Mouse (Mus musculus) embryonic facial prominence, embryonic 14.5 days (tissue): Measurements from ENCODE around the gene Pglyrp1. TPM values are rescaled to one million over a fixed set of nuclear protein-coding genes. Genes with fewer than 3 reads are reported as not detected.

ENCODE experiments used
- ATAC-seq: fragments of 200-750 bp; cut with Nextera tagmentation; 2 replicates; pipeline ENCODE4 v1.8.0; 2017; ENCODE audit warnings: low read depth, moderate number of reproducible peaks, moderate TSS enrichment
- DNase-seq: peaks from one replicate; pipeline ENCODE4 v3.0.0-alpha.2; 2015; ENCODE audit warnings: low spot score
- H3K27ac ChIP-seq: fragments of 300-500 bp; sonication (generic); replicated peaks from 2 replicates; pipeline ENCODE4 v1.5.1; 2014; ENCODE audit warnings: low read depth, mild to moderate bottlenecking, low read length, moderate library complexity
- H3K27me3 ChIP-seq: fragments of 300-500 bp; sonication (generic); replicated peaks from 2 replicates; pipeline ENCODE4 v1.6.1; 2014; ENCODE audit warnings: low read length; ENCODE audit not compliant: control insufficient read depth, insufficient read depth
- H3K36me3 ChIP-seq: fragments of 300-500 bp; sonication (generic); 2 replicates; pipeline ENCODE4 v1.6.1; 2014; ENCODE audit warnings: low read length, mixed read lengths; ENCODE audit not compliant: control insufficient read depth, insufficient read depth
- H3K4me1 ChIP-seq: fragments of 300-500 bp; sonication (generic); 2 replicates; pipeline ENCODE4 v1.6.1; 2014; ENCODE audit warnings: antibody characterized with exemption, low read length; ENCODE audit not compliant: control insufficient read depth, insufficient read depth
- H3K4me2 ChIP-seq: fragments of 300-500 bp; sonication (generic); 2 replicates; pipeline ENCODE4 v1.6.1; 2014; ENCODE audit warnings: low read depth, mild to moderate bottlenecking, low read length, moderate library complexity, mixed read lengths
- H3K4me3 ChIP-seq: fragments of 300-500 bp; sonication (generic); 2 replicates; pipeline ENCODE4 v1.5.1; 2014; ENCODE audit warnings: low read depth, mild to moderate bottlenecking, low read length
- H3K9ac ChIP-seq: fragments of 300-500 bp; sonication (generic); 2 replicates; pipeline ENCODE4 v1.6.1; 2014; ENCODE audit warnings: low read depth, mild to moderate bottlenecking, low read length, moderate library complexity, mixed read lengths
- H3K9me3 ChIP-seq: fragments of 300-500 bp; sonication (generic); 2 replicates; pipeline ENCODE4 v1.6.1; 2016; ENCODE audit warnings: low read length; ENCODE audit not compliant: control insufficient read depth
- WGBS: fragments of 180-500 bp; shearing (Covaris S2); extraction: QIAGEN DNeasy Blood & Tissue Kit; methylation state at CpG from one replicate; pipeline ENCODE4 v1.1.7; 2014; 5-methylcytosine and 5-hydroxymethylcytosine counted together
- polyA plus RNA-seq: library from polyadenylated mRNA; unstranded; fragments of >200 nt; fragmentation: Nextera tagmentation; extraction: Ambion mirVana; gene quantifications from 2 replicates; pipeline ENCODE4 v1.2.1, GENCODE M21; 2014

Pglyrp1 gene
- polyA plus RNA-seq, 1 experiment from 2014 or later, result 10.0 TPM

DNA sequence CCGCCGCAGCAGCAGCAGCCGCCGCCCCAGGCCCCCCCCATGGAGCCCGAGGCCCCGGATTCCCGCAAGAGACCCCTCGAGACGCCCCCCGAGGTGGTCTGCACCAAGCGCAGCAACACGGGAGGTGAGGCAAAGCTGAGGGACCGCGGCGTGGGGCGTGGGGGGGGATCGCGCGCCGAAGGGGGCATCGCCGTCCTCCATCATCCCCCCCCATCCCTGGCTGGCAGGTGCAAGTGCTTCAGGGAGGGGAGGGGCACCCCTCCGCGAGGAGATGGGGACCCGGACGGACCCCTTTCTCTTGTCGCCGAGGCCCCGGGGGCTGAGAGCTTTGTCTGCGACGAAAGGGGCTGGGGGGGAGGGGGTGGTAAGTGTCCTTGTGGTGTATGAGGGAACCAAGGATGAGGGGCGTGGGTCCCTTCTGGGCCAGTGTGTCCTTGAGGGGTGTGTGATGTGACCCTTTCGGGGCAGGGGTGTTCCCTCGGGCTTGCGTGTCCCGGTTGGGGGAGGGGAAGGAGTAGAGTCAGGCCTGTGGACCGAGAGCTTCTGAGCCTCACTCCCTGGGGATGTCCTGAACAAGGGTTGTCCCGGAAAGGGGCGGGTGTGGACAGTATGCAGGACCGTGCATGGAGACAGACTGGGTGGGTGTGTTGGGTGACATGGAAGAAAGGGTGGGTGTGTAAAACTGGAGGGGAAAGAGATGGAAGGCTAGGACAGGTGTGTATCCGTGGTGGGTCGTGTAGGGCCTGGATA lies 55.1 kb downstream of the Pglyrp1 start:
- H3K9ac ChIP-seq, result peak overlapping the region; percentile 57
- H3K36me3 ChIP-seq, result no peaks in the 10 kb centered on the region
- H3K4me1 ChIP-seq, result peaks cover 7% of the 10 kb centered on the region
- peaks cover 54% of the 10 kb centered on the region for H3K27me3 ChIP-seq
- H3K4me3 ChIP-seq, result peak overlapping the region; percentile 48
- WGBS, result 2% methylated on average over 19 of the region's 42 CpGs
- no peaks in the 10 kb centered on the region for H3K9me3 ChIP-seq
- DNase-seq (peak; percentile 13), ATAC-seq (peak; percentile 3; the same call in 1 of the 2 replicates)
- H3K4me2 ChIP-seq, result peak overlapping the region; percentile 79
- no peak overlapping the region for H3K27ac ChIP-seq

DNA sequence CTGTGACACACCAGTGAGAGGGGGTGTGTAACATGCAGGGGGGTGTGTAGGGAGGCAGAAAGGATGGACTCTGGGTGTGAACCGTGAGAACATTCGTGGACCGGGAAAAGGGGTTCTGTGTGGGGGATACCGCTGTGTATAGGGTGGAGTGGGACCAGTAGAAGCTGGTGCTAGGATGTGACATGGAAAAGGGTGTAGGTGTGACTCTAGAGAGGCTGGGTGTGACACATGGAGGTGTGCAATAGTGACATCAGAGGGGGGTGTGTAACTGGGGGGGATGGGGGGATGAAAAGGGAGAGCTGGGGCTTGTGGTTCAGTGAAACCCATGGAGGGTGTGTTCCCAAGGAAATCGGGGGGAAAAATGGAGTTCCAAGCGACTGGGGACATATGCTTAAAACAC lies 55.8 kb downstream of the Pglyrp1 start:
- 52% methylated on average over 6 of the region's 6 CpGs for WGBS
- peak overlapping the region; percentile 79; the same call in 1 of the 2 replicates for H3K4me2 ChIP-seq
- no peaks in the 10 kb centered on the region for H3K36me3 ChIP-seq
- peaks cover 7% of the 10 kb centered on the region for H3K4me1 ChIP-seq
- H3K27me3 ChIP-seq, result peaks cover 54% of the 10 kb centered on the region
- ATAC-seq (no peak; the same call in 1 of the 2 replicates), DNase-seq (no peak)
- peak overlapping the region; percentile 57; the same call in 1 of the 2 replicates for H3K9ac ChIP-seq
- no peaks in the 10 kb centered on the region for H3K9me3 ChIP-seq
- H3K27ac ChIP-seq, result no peak overlapping the region
- peak overlapping the region; percentile 48 for H3K4me3 ChIP-seq

DNA sequence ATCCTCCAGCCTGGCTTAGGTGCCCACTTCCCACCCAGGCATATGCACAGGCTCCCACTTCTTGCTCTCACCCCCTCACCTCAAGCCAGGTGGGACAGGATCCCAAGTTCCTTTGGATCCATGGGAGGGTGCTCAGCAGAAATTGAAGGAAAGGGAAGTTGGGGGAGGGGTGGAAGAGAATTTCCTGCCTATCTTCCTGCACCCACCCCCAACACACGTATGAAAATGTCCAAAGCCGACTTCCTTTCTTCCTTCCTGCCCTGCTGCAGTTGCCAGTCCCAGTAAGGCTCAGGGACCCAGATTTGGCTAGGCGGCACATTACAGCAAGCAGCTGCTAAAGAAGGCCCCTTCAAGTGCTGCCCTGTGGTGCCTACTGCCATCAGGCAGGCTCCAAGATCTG lies 56.6 kb downstream of the Pglyrp1 start:
- WGBS, result 39% methylated on average over 3 of the region's 3 CpGs
- H3K4me1 ChIP-seq, result peaks cover 7% of the 10 kb centered on the region
- no peak for ATAC-seq
- peak overlapping the region; percentile 79; the same call in 1 of the 2 replicates for H3K4me2 ChIP-seq
- H3K9me3 ChIP-seq, result no peaks in the 10 kb centered on the region
- no peaks in the 10 kb centered on the region for H3K36me3 ChIP-seq
- H3K9ac ChIP-seq, result no peak overlapping the region
- no peak for DNase-seq
- no peak overlapping the region; the same call in 1 of the 2 replicates for H3K27ac ChIP-seq
- H3K4me3 ChIP-seq, result no peak overlapping the region
- H3K27me3 ChIP-seq, result peaks cover 52% of the 10 kb centered on the region

Other genes starting within 250 kb of the Pglyrp1 start
- not detected in 2 replicates for gene Psg21, start 214.6 kb upstream of the Pglyrp1 start, polyA plus RNA-seq
- not detected in 2 replicates for gene Psg20, start 185.1 kb upstream of the Pglyrp1 start, polyA plus RNA-seq
- gene Psg22, start 153.2 kb upstream of the Pglyrp1 start, polyA plus RNA-seq, result not detected in 2 replicates
- not detected in 2 replicates for gene Psg19, start 72.8 kb upstream of the Pglyrp1 start, polyA plus RNA-seq
- 0.10 TPM in 1 of 2 replicates, not detected in the other for gene Psg17, start 49.7 kb upstream of the Pglyrp1 start, polyA plus RNA-seq
- 0.52 and 0.58 TPM in 2 replicates for gene Mill2, start 31.4 kb upstream of the Pglyrp1 start, polyA plus RNA-seq
- gene Ccdc61, start 39.1 kb downstream of the Pglyrp1 start, polyA plus RNA-seq, result 19.4 and 22.5 TPM in 2 replicates
- gene Nova2, start 54.6 kb downstream of the Pglyrp1 start, polyA plus RNA-seq, result 0.79 and 0.81 TPM in 2 replicates
- gene Nanos2, start 116.1 kb downstream of the Pglyrp1 start, polyA plus RNA-seq, result not detected in 2 replicates
- gene Mypop, start 119.9 kb downstream of the Pglyrp1 start, polyA plus RNA-seq, result 4.0 and 4.2 TPM in 2 replicates
- gene Irf2bp1, start 132.7 kb downstream of the Pglyrp1 start, polyA plus RNA-seq, result 26.6 and 27.4 TPM in 2 replicates
- gene Foxa3, start 152.2 kb downstream of the Pglyrp1 start, polyA plus RNA-seq, result 0.56 and 1.6 TPM in 2 replicates
- gene Sympk, start 153.0 kb downstream of the Pglyrp1 start, polyA plus RNA-seq, result 23.6 and 23.8 TPM in 2 replicates
- not detected in 2 replicates for gene Rsph6a, start 183.4 kb downstream of the Pglyrp1 start, polyA plus RNA-seq
- gene Dmwd, start 204.9 kb downstream of the Pglyrp1 start, polyA plus RNA-seq, result 20.2 and 22.6 TPM in 2 replicates
- gene Dmpk, start 212.5 kb downstream of the Pglyrp1 start, polyA plus RNA-seq, result 43.3 and 58.2 TPM in 2 replicates
- 13.4 and 16.3 TPM in 2 replicates for gene Six5, start 223.3 kb downstream of the Pglyrp1 start, polyA plus RNA-seq
- 1.7 and 2.6 TPM in 2 replicates for gene Gm4969, start 247.0 kb downstream of the Pglyrp1 start, polyA plus RNA-seq
- 9.1 and 9.2 TPM in 2 replicates for gene Fbxo46, start 248.5 kb downstream of the Pglyrp1 start, polyA plus RNA-seq